Mouse (Mus musculus) regulatory T cell (primary cell): Measurements from ENCODE around the gene Gm43951.

Source experiments
- in situ Hi-C: fragments of 300-600 bp; cut with MboI, MseI; formaldehyde crosslinking; loops from one replicate; pipeline ENCODE4 v1.15.1; 2025; ENCODE audit warnings: high pct_unique_total_duplicates

The Gm43951 gene

DNA sequence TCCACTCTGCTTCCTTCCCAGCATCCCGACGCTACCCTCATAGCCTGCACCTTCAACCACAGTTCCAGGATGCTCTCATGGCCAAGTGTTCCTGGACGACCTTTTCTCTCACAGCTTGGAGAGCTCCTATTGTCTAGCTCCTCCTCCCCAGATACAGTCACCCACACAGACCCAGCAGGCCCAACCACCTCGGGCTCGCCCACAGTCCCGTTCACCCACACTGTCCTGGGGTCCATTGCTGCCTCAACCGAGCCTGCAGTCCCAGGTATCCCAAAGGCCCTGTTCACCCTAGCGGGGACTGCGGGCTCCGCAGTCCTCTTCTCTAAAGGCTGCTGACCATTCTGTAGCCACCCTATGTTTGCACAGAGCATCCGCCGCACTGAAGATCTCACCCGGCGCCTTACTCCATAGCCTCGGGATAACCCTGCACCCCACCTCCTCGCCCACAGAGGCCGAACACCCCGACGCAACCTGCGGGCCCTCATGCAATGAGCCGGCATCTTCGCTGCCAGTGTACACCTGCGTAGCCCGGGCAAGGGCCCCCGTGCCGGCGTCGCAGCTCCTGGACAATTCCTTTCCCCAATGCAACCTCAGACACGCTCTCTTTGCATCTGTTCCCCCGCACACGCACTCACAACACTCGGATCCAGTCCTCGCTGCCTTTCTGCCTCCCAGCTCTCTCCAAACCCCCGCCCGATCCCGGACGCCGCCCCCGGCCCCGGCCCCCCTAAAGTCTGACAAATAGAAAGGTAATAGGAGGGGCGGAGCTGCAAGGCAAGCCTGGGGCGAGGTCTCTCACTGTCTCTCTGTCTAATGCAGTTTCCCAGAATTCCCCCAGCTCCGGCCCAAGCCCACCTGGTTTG is at the start of gene Gm43951:
Gene Gm43951 (minus strand): TSS at position 500 of the 863 bp plus-strand sequence.
- in situ Hi-C loops = loop anchor here (10.0 kb wide), 1 partner anchor 1212 kb away; no protein-coding TSS in a partner anchor

DNA sequence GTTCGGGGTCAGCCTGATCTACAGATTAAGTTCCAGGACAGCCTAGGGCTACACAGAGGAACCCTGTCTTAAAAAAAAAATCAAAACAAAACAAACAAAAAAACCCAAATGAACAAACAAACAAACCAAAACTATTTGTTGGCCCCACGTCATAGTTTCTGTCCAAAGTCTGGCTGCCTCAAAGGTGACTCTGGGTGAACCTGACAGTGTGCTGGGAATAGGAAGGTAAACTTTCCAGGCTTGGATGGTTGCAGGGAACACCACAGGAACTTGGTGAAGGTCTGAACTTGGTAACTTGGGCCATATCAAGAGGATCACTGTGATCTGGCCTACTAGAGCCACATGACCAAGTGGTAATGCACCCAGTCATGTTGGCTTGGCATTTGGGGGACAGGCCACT is 49.8 kb upstream of the Gm43951 start:
- in situ Hi-C loops = no loop called here

DNA sequence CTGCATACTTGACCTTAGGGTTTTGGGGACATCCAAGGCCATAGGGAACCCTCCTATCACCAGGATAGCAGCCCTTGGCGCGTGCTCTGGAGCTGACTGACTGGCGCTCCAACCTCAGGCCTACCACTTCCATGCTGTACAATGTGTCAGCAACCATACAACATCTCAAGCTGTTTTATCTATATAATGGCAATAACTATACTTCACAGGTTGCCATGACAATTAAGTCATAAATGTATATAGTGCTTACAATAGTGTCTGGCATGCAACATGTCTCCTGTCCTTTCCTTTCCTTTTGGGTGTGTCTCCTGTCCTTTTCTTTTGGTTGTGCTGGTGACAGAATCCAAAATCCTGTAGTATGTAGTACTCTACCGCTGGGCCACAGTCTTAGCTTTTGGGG is 49.0 kb upstream of the Gm43951 start:
- in situ Hi-C loops = no loop called here

DNA sequence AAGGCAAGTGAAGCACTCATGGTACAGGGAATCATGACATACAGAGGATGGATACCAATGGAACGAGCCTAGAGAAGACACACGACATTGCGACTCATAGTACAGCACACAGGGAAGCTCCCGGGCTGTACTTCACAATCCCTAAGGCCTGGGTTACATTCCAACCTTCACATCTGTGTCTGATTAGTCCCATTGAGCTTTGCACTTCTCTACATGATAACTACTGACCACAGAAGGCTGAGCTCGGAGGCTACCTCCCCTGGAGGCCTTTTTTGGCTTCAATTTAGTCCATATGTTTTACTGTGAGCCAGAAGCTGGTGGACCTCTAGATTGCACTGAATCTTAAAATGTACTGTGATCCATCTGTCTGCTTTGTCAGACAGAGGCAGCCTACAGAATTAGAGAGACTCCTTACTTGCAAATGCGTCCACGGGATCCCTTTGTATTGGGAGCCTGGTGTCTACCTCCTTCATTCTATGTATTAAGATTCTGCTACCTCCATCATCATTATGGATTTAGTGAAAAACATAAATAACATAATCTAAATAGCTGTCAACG is 38.6 kb upstream of the Gm43951 start:
- in situ Hi-C loops = loop anchor here (5.0 kb wide), 1 partner anchor 102 kb away; no protein-coding TSS in a partner anchor

DNA sequence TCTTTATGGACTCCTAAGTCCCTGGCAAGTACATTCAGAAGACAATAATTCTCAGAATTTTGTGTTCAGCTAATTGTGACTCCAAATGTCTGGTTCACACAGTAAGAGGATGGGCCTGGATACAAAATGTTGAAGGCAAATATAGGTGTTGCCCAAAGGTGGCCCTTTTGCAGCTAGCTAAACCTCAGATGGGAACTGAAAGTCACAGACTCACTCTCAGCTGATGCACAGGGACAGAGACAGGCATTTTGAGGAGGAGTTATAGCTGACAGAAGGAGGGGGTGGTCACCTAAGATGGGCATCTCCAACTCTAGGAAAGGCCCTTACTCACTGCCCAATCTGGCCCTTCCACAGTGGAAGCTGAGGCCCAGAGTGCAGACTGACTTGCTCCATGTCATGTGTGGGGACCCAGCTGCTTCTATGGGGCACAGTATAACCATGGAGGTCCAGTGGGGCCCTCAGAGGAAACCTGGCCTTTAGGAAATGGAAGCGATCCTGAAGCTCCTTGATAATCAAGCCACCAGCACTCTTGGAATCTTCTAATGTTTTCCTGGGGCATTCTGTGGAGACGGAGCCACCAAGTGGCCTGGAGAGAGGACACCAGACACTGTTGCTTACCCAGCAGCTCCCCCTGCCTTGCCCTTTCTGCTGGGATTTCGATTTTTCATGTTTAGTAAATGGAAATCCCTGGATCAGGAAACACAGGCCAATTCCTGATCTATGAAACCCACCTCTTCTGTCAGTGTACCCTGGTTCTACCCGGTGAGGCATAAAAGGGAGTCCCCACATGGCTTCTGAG is 33.6 kb upstream of the Gm43951 start:
- in situ Hi-C loops = no loop called here

DNA sequence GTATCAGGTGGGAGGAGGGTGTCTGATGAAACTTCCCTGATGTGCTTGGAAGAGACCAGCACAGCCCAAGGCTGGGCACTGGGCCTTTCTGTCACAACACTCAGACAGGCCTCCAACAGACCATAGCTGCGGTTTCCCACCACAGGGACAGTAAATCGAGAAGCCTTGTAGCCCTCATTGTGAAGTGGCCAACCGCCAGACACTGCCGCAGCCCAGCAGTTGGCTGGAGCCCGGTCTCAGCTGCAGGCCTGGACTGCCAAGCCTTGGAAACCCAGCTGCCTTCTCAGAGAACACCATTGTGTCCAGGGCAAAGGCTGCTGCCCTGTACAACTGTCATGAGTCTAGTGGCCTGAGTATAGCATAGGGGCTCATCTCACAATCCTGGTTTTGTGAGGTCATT is 27.4 kb upstream of the Gm43951 start:
- in situ Hi-C loops = no loop called here

DNA sequence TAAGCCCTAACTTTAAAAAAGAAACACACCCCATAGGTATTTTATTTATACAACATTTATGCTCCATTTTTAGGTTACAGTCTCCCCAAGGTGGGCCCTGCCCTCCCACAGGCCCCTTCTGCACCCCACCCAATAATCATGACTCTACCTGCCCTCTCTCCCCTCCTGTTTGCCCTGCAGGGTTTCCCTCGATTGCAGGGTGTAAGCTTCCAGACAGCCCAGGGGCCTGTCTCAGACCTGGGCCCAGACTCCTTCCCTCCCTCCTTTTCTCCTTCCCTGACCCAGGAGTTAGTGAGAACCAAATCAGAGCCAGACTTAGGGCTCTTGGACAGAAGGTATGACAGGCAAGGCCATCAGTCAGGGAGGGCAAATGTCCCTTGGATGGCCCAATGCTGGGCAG is 26.4 kb upstream of the Gm43951 start:
- in situ Hi-C loops = no loop called here

DNA sequence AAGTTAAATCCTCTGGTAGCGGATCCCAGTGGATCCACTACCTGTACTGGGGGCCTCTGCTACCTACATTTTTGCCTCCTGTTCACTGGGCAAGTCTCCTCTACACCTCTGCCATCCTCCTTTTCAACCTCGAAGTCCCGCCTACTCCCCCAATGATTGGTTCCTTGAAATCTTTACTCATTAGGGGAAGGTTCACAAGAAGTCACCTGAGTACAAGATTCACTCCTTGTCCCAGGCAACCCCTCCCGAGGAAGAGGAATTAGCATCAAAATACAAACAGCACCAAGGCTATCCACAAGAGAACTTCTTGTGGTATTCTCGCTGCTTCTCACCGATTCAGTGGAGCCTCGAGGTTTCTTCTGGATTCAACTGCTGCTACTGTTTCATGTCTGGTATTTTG is 25.4 kb upstream of the Gm43951 start:
- in situ Hi-C loops = no loop called here

DNA sequence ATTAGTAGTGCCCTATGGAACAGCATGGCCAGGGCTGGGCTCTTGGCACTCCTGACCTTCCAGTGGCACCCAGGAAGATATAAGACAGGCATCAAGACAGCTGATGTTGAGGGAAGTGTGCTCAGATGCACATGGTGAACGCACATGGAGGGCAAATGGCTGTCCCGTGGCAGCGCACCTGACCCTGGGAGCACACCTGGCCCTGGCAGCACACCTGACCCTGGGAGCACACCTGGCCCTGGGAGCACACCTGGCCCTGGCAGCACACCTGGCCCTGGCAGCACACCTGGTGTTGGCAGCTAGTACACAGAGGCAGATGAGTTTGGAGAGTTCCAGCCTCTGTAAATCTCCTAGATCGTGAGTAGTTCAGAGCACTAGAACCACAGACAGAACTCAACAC is 21.9 kb upstream of the Gm43951 start:
- in situ Hi-C loops = no loop called here

DNA sequence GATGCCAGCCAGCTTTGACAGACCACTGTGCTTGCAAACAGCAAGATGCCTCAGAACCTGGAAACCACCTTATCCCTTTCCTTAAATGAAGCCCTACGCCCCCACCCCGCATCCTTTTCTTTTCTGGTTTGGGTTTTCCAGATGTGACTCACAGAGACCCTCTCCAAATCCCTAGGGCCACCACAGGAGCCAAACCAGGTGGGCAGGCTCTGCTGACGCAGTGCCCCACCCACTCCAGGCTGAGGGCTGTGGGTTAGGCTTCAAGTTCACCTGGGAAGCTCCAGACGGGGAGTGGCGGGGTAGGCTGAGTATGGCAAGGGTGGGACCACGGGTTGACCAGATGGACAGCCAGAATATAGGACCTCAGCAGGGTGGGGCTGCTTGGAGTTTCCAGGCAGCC is 20.3 kb upstream of the Gm43951 start:
- in situ Hi-C loops = no loop called here

DNA sequence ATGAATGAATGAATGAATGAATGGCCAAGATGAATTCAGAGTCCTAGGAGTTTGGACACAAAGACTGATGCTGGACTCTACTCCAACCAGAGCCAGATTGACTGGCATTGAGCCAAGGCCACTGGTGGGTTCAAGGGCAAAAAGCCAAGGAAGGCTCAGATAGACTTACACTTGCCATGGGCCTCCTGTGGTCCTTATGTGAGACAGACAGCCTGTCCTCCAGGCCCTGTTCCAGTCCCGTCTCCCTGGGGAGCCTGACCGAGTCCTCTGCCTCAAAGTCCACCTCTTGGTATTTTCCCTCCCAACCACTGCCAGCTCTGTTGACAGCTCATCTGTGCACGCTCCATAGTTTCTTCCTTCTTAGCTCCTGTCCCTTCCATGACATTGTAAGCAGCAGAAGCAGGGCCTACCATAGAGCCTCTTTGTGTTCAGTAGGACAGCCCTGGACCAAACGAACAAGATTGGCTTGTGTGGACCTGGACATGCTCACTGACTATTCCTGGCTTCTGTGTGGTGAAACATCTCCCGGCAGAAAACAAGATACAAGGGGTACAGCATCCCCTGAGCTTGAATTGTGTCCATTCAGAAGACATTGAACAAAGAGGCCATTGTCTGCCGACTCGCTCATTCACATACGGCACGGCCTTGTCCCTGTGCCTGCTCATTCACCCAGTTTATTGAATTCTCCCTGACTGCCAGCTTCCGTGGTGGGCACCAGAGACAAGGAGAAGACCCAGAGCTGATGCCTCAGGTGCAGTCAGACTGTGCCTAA is 19.6 kb upstream of the Gm43951 start:
- in situ Hi-C loops = no loop called here

DNA sequence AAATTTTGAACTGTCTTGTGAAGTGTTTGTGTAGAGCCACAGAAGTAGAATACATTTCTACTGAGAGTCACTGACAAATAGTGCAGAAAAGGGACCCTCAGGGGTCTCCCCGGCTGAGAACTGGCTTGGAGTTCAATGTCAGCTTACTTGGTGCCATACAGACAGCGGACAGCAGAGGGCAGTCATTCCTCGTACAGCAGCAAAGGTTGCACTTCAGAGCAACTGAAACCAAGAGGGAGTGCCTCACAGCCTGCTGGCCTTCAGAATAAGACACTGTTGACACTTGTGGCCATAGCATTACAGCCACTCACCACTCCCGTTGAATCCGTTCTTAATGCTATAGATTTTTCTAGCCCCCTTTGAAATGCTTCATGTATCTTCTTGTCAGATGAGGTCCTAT is 18.2 kb upstream of the Gm43951 start:
- in situ Hi-C loops = no loop called here

DNA sequence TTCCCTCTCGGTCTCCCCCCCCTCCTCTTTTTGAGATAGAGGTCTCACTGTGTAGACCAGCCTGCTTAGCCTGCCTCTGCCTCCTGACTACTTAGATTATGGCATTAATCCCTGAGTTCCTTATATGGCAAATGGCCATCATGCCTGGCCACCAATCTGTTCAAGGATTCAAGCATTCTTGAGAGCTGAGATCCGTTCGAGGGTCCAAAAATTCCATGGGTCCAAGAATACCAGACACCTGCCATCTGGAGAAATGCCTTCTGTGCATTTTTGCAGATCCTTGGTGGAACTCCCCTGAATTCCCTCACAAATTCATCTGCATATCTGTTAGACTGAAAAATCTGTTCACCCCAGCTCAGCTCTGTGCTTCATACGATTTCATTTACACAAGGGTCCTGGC is 16.8 kb upstream of the Gm43951 start:
- in situ Hi-C loops = no loop called here

DNA sequence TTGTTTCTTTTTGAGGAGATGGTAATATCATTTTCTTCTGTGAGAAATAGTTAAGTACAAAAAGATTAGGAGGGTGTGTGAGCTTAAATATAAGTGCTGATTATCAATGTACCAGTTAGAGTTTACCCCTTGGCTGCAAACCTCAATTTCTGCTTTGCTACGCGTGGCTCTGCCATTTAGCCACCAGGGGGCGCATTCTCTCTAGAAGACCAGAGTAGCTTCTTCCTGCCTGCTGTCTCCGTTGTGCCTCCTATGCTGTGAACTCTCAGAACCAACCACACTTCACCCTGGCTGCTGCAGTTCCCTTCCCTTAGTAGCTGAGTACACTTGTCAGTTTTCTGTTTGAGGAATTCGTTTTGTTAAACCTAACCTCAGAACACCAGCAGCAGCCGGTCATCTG is 14.6 kb upstream of the Gm43951 start:
- in situ Hi-C loops = no loop called here

DNA sequence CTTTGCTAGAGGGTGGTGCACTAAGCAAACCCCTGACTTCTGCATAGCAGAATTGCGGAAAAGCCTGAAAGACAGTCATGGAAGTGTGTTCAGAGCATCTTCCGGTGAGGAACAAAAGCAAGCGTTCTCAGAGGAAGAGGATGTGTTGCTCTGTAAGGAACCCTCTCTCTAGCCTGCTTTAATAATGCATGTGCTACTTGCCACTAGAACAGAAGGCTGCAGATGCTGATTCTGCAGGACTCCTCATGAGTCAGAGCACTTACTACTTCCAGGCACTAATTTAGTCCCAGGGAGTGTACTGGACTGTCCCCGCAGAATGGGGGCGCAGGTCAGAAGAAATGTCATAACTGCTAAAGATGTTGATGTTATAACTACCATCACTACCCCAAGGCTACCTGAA is 10.5 kb upstream of the Gm43951 start:
- in situ Hi-C loops = loop anchor here (5.0 kb wide), 1 partner anchor 220 kb away; the partner anchor contains the start of gene Ggt6

DNA sequence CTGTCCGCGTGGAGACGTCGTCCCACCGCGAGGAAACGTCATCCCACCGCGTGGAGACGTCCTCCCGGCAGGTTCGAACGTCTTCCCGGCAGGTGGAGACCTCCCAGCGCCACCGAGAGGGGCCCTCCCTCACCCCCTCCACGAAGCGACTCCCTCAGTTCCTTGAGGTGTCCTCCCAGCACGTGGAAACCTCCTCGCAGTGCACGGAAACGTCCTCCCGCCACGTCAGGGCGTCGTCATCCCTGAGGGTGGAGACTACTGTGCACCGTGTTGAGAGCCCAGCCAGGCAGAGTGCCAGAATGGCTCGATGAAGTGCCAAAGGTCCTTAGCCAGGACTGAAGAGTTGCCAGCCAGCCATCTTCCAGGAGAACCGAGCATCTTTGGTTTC is 8.8 kb upstream of the Gm43951 start, which contains the start of gene Med31:
Gene Med31 (minus strand): TSS at position 183 of the 388 bp plus-strand sequence.
- in situ Hi-C loops = loop anchor here (5.0 kb wide), 1 partner anchor 222 kb away; the partner anchor contains the start of gene Ggt6

DNA sequence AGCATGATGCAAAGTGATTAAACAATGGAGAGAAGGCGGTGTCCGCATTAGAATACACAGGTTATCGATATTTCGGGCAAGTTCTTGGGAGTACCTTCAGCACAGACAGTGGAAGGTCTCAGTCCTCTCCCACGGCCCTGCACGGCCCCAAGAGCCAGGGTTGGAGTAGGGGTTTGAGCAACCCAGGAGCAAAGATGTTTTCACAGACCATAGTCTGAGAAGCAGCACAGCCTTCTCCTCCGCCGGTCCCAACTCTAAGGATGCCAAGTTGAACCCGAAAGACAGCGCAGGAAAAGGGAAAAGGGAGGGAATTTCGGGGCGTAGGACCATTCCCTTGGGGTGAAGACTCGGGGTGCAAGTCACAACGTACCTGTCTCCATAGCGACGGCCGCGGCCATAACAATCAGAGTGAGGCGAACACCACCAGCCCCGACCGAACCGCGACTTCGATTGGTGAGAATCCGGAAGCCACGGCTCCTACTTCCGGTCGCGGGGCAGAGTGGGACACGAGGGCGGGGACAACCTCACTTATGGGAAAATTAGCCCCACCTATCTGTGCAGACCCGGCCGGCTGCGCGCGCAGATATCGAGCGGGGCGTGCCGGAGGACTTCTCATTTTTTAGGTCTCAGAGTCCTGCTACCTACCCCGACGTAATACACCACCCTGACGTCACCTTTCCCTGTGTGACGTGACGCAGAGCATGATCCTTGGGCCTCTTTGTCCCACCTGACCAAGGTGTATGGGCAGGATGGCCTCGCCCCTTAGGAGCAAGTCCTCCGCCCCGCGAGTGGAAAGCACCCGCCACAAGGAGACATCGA is 8.2 kb upstream of the Gm43951 start:
- in situ Hi-C loops = loop anchor here (5.0 kb wide), 1 partner anchor 223 kb away; the partner anchor contains the start of gene Ggt6

DNA sequence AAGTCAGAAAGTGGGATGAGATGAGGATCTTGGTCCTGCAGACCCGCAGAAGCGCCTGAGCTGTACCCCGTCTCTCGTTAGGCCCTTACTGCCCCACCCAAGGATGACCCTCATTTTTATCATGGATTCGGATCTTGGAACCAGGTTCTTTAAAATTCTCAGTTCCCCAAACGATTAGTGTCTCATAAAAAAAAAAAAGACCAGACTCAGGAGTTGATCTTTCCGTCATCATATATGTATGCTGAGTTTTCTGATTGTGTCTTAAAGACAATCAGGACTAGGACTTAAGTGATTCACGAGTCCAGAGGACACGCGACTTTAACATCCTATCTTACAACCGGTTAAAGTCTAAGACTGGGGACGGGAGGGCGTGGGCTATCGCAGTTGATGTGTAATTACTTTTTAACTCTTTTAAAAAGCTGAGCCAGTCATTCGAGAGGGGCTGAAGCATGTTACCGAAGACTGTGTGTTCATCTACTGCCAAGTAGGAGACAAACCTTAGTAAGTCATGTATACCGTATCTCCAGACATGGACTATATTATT is 1.3 kb upstream of the Gm43951 start:
- in situ Hi-C loops = loop anchor here (10.0 kb wide), 1 partner anchor 1213 kb away; no protein-coding TSS in a partner anchor

DNA sequence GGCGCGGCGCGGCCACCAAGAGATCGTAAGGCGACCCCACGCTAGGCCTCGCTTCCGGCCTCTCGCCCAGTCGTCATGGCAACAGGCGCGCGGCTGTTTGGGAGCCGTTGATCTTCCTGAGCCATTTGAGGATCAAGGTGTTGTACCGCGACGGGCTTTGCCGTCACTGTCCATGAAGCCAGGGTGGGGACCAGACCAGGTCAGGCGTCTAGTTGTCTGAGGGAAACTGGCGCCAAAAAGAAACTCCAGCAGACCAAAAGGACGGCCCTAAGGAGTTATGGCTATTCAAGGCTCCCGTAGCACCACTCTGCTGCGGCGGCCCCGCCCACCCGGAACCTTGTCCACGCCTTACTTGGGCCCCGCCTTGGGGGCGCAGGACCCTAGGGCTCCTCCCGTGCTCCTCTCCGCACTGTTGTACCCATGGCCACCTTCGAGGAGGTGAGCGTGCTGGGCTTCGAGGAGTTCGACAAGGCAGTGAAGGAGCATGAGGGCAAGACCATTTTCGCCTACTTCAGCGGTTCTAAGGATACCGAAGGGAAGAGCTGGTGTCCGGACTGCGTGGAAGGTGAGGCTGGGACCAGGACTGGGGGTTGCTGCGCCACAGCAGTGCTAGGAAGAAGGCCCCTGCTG is 679 bp upstream of the Gm43951 start, which contains the start of the genes 4933427D14Rik and Txndc17:
Gene 4933427D14Rik (minus strand): TSS at position 256 of the 630 bp plus-strand sequence.
Gene Txndc17 (plus strand): TSS at position 344 of the 630 bp plus-strand sequence.
- in situ Hi-C loops = loop anchor here (10.0 kb wide), 1 partner anchor 1213 kb away; no protein-coding TSS in a partner anchor
